Mouse (Mus musculus): ENCODE measurements at regions not wholly inside any gene's neighbourhood (a gene's known extent, or its start where the extent isn't known, plus 50 kb on each side); places are given as distances from the start of the nearest gene placed in this dataset.

DNA sequence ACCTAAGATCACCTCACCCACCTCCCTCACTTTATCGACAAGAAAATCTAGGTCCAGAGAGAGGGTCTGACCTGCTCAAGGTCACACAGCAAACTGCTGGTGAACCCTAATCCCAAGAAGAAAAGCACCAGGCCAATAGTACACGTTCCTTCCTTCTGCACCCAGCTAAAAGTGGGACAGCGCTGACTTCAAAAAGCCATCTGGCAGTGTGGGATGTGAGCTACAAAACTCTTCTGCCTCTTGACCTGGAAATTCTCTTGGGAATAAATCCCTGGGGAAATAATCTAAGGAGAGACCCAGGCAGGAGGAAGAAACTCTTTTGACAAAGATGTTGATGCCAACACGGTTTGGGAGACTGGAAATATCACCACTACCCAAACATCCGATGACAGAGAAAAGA, 175.4 kb downstream of the Cct6b start:
- no peak for DNase-seq (ENCODE audit: low read depth, low spot score)

GRCm38 (mm10) chr11:82579841-82580415, 184.2 kb downstream of the Cct6b start:
- DNase-seq (ENCODE audit: low read depth, low spot score) = peak; percentile 13

- no peak for DNase-seq (ENCODE audit: low read depth, low spot score)
Measured at GRCm38 (mm10) chr11:82576019-82576418, 187.3 kb downstream of the Tmem132e start.

DNA sequence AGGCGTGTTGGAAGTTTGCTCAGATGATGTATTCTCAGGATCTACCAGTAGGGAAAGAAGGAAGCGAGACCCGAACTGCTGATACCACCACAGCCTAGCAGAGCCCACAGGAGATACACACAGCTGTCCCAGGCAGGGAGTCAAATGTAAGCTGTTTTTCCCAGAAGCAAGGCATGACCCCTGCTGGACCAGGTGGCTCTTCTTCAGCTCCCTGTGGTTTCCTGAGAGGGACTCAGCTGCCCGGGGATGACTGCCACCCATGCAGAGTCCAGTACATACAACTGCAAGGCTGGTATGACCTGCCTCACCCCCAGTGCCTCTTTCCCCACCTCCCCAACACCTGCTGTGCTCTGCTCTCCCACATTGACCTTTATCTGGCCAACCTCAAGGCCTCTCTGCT, 184.4 kb downstream of the Tmem132e start:
- DNase-seq (ENCODE audit: low read depth, low spot score) = no peak

DNA sequence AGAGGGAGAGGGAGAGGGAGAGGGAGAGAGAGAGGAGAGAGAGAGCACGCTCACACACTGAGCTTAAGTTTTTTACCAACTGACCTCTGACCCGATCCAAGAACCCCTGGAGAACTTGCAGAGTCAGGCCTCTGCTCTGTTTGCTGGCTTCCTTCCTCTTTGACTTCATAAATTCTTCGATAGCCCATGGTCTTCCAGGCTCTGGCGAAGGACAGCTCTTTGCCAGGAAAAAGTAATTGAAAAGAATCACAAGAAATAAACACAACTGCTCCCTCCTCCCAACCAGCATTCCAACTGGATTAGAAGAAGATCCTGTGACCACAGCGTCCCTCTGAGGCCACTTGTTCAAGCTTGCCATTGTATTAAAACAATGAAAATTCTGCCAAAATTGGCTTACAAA, 182.8 kb downstream of the Tmem132e start:
- no peak for DNase-seq (ENCODE audit: low read depth, low spot score)

GRCm38 (mm10) chr11:82569819-82570218, 181.1 kb downstream of the Tmem132e start:
- DNase-seq (ENCODE audit: low read depth, low spot score) = peak; percentile 36

- DNase-seq (ENCODE audit: low read depth, low spot score) = no peak
Measured at GRCm38 (mm10) chr11:82568219-82568676, 179.5 kb downstream of the Tmem132e start.

- DNase-seq (ENCODE audit: low read depth, low spot score) = no peak
Measured at GRCm38 (mm10) chr11:82567014-82567685, 178.4 kb downstream of the Tmem132e start.

GRCm38 (mm10) chr11:82566092-82566491, 177.4 kb downstream of the Tmem132e start:
- no peak for DNase-seq (ENCODE audit: low read depth, low spot score)

DNA sequence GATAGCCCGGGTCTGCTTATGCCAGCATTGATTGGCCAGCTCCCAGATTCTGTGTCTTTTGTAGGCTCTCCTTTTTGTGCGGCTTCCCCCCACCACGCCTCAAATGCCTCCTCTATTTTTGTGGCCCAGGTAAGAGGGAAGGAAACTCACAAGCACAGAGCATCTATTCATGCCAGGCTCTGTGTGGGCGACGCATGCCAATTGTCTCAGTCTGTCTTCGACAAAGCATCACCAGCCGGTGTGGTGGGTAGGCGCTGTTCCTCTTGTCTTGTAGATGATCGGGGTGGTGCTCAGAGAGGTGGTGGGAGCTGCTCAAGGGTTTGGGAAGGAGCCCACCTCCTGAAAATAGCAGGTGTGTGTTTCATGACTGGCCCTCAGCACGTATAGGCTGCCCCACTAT, 175.5 kb downstream of the Tmem132e start:
- DNase-seq (ENCODE audit: low read depth, low spot score) = no peak

- DNase-seq (ENCODE audit: low read depth, low spot score) = no peak
Measured at GRCm38 (mm10) chr11:82542028-82542427, 153.3 kb downstream of the Tmem132e start.

DNA sequence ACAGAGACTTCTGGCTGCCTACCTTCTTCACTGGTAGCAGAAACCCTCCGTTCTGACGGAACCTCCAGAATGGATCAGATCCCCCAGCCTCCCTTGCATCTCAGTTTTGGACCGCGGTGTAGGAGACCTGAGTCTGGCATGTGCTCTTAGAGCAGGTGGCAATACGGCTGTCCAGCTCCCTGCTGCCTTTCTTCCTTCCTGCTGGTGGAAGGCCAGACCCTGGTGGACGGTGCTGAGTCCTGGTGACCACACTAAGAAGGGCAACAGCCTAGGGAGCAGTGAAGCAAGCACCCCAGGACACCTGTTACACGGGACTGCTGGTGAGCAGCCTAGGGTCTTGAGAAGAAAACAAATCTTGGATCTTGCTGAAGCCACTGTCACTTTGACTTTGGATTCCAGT, 152.7 kb downstream of the Tmem132e start:
- no peak for DNase-seq (ENCODE audit: low read depth, low spot score)

- DNase-seq (ENCODE audit: low read depth, low spot score) = no peak
Measured at GRCm38 (mm10) chr11:82537931-82538330, 149.2 kb downstream of the Tmem132e start.

DNA sequence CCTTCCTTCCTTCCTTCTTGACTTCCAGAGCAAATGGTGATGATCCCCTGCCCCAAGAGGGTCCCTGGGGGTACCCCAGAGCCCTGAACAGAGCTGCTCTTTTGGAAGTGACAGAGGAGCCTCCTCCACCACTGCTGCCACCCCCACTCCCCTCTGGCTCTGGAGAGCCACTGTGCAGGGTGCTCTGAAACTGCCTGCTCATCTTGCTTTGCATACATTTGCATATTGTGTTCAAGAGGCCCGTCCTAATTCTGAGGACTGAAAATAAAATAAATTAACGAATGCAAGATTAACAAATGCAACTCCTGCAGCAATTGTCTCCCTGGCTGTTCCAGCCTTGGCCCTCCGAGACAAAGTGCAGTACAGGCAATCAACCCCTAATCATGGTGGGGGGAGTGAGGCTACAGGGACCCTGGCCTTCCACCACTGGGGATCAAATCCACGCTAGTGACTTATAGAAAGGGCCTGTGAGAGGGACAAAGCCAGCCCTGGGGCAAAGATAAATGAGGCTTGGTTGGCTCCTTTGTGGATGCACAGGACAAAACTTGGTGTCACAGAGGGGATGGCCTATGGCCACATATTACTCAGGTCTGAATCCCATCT, 134.6 kb downstream of the Tmem132e start:
- DNase-seq (ENCODE audit: low read depth, low spot score) = peak; percentile 8

DNA sequence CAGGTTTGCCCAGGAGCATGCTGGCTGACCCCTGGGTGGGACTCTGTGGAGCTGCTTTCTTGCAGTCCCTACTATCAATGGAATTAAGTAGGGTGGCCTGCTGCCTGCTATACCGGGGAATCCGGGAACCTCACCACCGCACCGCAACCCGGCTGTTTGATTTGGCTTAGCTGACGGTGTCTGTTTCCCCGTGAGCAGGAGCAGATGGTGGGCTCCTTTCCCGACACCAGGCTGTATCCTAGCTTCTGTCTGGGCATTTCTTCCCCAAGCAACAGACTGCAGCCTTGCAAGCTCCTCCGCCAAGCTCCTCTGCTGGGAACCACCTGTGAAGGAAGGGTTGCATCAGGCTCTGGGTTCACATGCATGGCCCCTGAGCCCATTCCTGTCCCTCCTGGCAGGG, 132.7 kb downstream of the Tmem132e start:
- no peak for DNase-seq (ENCODE audit: low read depth, low spot score)

DNA sequence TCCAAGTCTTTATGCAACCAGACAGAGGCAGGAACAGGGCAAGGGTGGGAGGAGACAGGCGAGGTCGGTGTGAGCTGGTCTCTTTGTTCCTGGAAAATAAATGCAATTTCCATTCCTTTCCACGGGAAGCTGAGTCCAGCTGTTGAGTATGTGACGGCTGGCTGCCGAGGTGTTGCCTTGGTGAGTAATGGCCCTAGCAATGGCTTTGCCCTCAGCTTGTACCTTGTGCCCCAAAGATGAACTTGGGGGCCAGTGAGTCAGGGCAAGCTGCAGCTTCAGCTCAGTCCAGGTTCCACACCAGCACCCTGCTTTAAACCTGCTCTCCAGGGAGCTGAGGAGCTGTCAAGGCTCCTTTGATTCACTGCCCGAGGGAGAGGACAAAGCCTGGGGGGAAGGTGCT, 130.0 kb downstream of the Tmem132e start:
- DNase-seq (ENCODE audit: low read depth, low spot score) = peak; percentile 12

- DNase-seq (ENCODE audit: low read depth, low spot score) = peak; percentile 52
Measured at GRCm38 (mm10) chr11:82514526-82515144, 125.9 kb downstream of the Tmem132e start.

DNA sequence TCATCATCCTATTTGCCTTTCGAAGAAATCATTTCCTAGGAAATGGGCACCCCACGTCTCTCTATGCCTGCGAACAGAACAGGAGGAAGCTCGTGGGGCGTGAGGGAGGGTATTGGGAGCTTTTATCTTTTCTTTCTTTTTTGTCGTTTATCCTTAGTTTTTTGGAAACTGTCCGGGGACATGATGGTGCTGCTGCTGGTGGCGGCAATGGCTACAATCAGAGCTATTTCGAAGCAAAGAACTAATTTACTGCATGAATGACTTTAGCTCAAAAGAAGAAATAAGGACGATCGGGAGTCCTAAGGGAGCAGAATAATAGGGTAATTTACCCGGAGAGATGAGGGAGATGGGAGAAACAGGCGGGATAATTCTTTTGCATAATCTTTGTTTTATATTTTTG, 119.9 kb downstream of the Tmem132e start:
- DNase-seq (ENCODE audit: low read depth, low spot score) = no peak
